Mouse (Mus musculus) brown adipose tissue, adult 24 weeks (tissue): Measurements from ENCODE around the gene Mecom. TPM values are rescaled to one million over a fixed set of nuclear protein-coding genes. Genes with fewer than 3 reads are reported as not detected.

ENCODE experiments used
- polyA plus RNA-seq: library from polyadenylated mRNA; stranded (reverse); fragments of >200 nt; gene quantifications from 2 replicates; pipeline ENCODE4 v1.2.4, GENCODE M21; 2012; ENCODE audit not compliant: missing spikeins, insufficient read depth, insufficient read length

The Mecom gene
- polyA plus RNA-seq, 1 experiment, result 9.2 TPM

Other genes with a start within 250 kb of the Mecom start
- not detected in 2 replicates for gene Actrt3, start 51.9 kb upstream of the Mecom start, polyA plus RNA-seq
- 7.3 and 11.2 TPM in 2 replicates for gene Mynn, start 54.1 kb upstream of the Mecom start, polyA plus RNA-seq
- not detected in 2 replicates for gene Lrriq4, start 96.5 kb upstream of the Mecom start, polyA plus RNA-seq
- gene Lrrc34, start 99.9 kb upstream of the Mecom start, polyA plus RNA-seq, result not detected in 2 replicates
- not detected in 2 replicates for gene Lrrc31, start 151.8 kb upstream of the Mecom start, polyA plus RNA-seq
- not detected in 2 replicates for gene Samd7, start 198.3 kb upstream of the Mecom start, polyA plus RNA-seq
- gene Sec62, start 244.9 kb upstream of the Mecom start, polyA plus RNA-seq, result 70.6 and 78.5 TPM in 2 replicates